Mouse (Mus musculus) embryonic fibroblast, embryonic 13.5 days (primary cell): ENCODE data around the gene Ino80e. TPM values are rescaled to one million over a fixed set of nuclear protein-coding genes. Genes with fewer than 3 reads are reported as not detected.

Experiments used
- H3K27ac ChIP-seq: 2 replicates; pipeline ENCODE4 v1.5.1; 2012; ENCODE audit warnings: low read length, control low read depth, inconsistent platforms; ENCODE audit not compliant: insufficient read depth
- H3K4me1 ChIP-seq: 2 replicates; pipeline ENCODE4 v1.6.1; 2011; ENCODE audit warnings: low read length; ENCODE audit not compliant: control insufficient read depth, insufficient read depth
- H3K4me3 ChIP-seq: 2 replicates; pipeline ENCODE4 v1.5.1; 2011; ENCODE audit warnings: mild to moderate bottlenecking, control low read depth, low read length; ENCODE audit not compliant: insufficient read depth
- CTCF ChIP-seq: IDR thresholded peaks from 2 replicates; pipeline ENCODE4 v1.5.1; 2011; ENCODE audit warnings: mild to moderate bottlenecking, control low read depth, low read length, moderate library complexity, borderline replicate concordance; ENCODE audit not compliant: insufficient read depth
- POLR2A ChIP-seq: IDR thresholded peaks from 2 replicates; pipeline ENCODE4 v1.6.1; 2011; ENCODE audit warnings: low read depth, mild to moderate bottlenecking, control low read depth, low read length, moderate library complexity
- polyA plus RNA-seq: library from polyadenylated mRNA; stranded (reverse); fragments of >200 nt; gene quantifications from 2 replicates; pipeline ENCODE4 v1.2.4, GENCODE M21; 2011; ENCODE audit warnings: low read depth; ENCODE audit not compliant: missing spikeins, insufficient read length

Gene Ino80e
- polyA plus RNA-seq, 1 experiment = 63.0 TPM

GRCm38 (mm10) chr7:126856741-126857420 lies 5.3 kb downstream of the Ino80e start:
- Histone ChIP-seq H3K27ac (no peak overlapping the region), H3K4me1 (no peaks in the 10 kb centered on the region), H3K4me3 (no peak overlapping the region)
- TF ChIP-seq POLR2A (no peak), CTCF (no peak)

GRCm38 (mm10) chr7:126855641-126856040 lies 6.5 kb downstream of the Ino80e start:
- Histone ChIP-seq H3K4me1 (no peaks in the 10 kb centered on the region), H3K27ac (no peak overlapping the region), H3K4me3 (no peak overlapping the region)
- TF ChIP-seq CTCF (no peak), POLR2A (no peak)

- Histone ChIP-seq H3K4me1 (no peaks in the 10 kb centered on the region), H3K27ac (no peak overlapping the region), H3K4me3 (no peak overlapping the region)
- no peak for TF ChIP-seq CTCF
- TF ChIP-seq POLR2A = no peak
Measured at GRCm38 (mm10) chr7:126853454-126853853, 8.7 kb downstream of the Ino80e start.

- H3K4me1 ChIP-seq = no peaks in the 10 kb centered on the region
- TF ChIP-seq POLR2A (0 out of 2 replicates have a peak, but pooled peaks have one; percentile 20), CTCF (no peak)
- H3K27ac ChIP-seq = no peak overlapping the region
- H3K4me3 ChIP-seq = no peak overlapping the region
Measured at GRCm38 (mm10) chr7:126851192-126851591, 11.0 kb downstream of the Ino80e start.

DNA sequence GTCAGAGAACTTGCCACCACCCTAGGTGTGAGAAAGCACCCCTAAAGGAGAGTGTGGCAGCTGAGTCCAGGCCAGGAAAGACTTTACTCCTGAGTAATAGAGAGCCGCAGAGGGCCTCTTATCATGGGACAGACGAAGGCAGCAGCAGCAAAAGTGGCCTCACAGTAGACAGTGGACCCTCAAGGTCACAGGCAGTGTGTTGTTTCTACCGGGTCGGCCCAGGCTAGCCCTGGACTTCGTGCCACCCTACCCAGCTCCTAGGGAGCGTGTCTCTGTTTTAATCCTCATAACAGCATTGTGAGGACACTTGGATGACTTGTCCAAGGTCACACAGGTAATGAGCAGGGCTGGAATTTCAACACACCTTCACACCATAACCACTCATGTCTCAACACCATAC lies 12.0 kb downstream of the Ino80e start:
- TF ChIP-seq POLR2A (no peak), CTCF (no peak)
- Histone ChIP-seq H3K4me1 (no peaks in the 10 kb centered on the region), H3K4me3 (no peak overlapping the region), H3K27ac (no peak overlapping the region)

- Histone ChIP-seq H3K4me3 (no peak overlapping the region), H3K27ac (no peak overlapping the region), H3K4me1 (no peaks in the 10 kb centered on the region)
- TF ChIP-seq POLR2A (no peak), CTCF (no peak)
Measured at GRCm38 (mm10) chr7:126848794-126849193, 13.4 kb downstream of the Ino80e start.

DNA sequence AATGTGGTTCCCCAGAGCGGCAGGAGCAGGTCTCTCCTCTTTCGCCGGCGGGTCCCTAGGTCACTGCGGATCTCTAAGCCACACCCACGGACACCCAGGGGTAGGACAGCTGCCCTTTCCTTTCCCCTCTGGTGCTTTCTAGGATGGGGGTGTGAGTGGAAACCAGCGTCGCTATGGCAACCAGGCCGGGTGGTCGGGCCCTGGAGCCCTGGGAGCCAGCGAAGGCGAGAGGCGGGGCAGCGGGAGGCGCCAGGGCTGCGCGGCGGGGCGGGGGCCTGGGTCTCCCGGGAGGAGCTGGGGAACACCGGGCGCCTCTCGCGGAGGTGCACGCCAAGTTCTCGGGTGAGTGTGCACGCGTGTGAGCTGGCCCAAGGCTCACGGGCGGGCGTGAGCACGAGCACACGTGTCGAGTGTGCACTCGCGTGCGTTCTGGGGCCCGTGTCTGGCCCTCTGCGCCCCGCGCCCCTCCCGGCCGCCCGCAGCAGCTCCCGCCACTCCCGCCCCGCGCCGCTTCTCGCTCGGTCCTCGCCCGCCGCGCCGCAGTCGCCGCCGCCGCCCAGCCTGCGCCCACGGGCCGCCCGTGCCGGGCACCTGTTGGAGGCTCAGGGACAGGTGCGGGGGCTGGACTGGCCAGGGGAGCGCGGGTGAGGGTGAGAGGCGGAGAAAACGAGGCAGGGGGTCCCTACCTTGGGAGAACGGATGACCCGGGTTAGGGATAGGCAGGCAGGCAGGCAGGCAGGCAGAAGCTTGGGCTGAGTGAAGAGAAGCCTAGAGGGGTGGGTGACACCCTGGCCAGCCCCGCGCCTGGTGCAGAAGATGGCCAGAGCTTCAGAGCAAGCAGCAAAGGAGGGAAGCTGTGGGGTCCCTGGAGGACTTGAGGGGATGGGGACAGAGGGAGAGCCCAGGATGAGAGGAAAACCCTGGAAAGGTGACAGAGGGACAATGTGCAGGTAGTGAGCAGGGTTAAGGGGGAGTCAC lies 14.5 kb downstream of the Ino80e start:
- TF ChIP-seq CTCF (no peak), POLR2A (no peak)
- Histone ChIP-seq H3K4me3 (no peak overlapping the region), H3K27ac (no peak overlapping the region), H3K4me1 (no peaks in the 10 kb centered on the region)

GRCm38 (mm10) chr7:126847116-126847420 lies 15.1 kb downstream of the Ino80e start, which contains the start of gene Doc2a:
TSS of gene Doc2a (plus strand) at chr7:126847416.
- Histone ChIP-seq H3K4me3 (no peak within 1 kb of the TSS), H3K4me1 (no peaks in the 10 kb centered on the region), H3K27ac (no peak within 1 kb of the TSS)
- TF ChIP-seq POLR2A (no peak), CTCF (no peak)

DNA sequence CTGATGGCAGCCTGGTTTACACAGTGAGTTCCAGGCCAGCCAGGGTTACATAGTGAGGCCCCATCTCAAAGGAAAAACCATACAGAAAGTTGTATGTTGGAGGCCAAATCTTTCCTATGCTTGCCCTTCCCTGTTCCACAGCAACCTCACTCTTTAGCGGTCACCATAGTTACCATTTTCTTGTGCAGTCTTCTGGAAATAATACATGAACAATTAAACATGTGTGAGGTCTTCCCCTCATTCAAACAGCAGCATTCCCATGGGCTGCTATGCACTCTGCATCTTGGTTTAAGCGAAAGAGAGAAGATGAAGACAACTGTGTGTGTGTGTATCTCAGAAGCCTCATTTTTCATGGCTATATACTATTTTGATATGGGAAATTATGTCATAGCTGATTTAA lies 16.7 kb downstream of the Ino80e start:
- no peak for TF ChIP-seq POLR2A
- no peak for TF ChIP-seq CTCF

GRCm38 (mm10) chr7:126843276-126843675 lies 18.9 kb downstream of the Ino80e start:
- Histone ChIP-seq H3K4me3 (no peak overlapping the region), H3K4me1 (no peaks in the 10 kb centered on the region), H3K27ac (no peak overlapping the region)
- TF ChIP-seq CTCF (no peak), POLR2A (no peak)

More for the DNA sequence above, 16.7 kb downstream of the Ino80e start:
- Histone ChIP-seq H3K4me1 (no peaks in the 10 kb centered on the region), H3K27ac (no peak overlapping the region), H3K4me3 (no peak overlapping the region)
